Mouse (Mus musculus): ENCODE data around the gene Fam222b.
"Not testable (repeated sequence)": the region's sequence is repeated elsewhere in the genome, so short reads cannot be mapped to it uniquely, and the experiment has no call there.

The Fam222b gene

DNA sequence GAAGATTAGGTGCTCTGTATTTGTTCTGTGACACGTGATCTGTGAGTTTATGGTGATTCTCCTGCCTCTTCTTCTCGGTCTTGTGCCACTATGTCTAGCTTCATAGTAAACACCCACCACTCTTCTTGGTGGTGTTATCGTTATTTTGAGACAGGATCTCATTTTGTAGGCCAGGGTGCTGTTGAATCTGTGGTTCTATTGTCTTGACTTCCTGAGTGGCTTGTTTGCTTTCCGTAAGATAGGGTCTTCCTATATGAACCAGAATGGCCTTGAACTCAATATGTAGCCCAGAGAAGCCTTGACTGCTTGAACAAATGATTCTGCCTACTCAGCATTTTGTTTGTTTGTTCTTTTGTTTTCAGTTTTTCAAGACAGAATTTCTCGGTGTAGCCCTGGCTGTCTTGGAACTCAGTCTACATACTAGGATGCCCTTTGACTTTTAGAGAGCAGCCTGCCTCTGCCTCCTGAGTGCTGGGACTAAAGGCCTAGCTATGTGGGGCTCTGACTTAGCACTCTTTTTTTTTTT lies 6.6 kb upstream of the Fam222b start:
- no peak for DNase-seq (ENCODE audit: low spot score in 2 of 2)

DNA sequence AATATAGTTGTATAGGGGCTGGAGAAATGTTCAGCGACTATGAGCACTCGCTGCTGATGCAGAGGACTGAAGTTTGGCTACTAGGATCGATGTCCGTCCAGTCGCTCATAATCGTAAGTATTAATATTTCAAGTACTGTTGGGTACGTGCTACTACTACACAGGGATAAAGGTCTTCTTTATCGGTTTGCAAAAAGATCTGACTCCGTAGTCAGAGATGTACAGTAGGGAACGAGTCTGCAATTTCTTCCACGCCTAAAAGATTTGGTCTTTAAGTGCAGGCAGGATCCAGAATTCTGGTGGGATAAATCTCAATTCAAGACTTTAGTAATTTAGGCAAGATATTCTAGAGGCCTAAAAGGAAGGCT lies 340 bp upstream of the Fam222b start:
- DNase-seq (ENCODE audit: low spot score in 2 of 2), result no peak

DNA sequence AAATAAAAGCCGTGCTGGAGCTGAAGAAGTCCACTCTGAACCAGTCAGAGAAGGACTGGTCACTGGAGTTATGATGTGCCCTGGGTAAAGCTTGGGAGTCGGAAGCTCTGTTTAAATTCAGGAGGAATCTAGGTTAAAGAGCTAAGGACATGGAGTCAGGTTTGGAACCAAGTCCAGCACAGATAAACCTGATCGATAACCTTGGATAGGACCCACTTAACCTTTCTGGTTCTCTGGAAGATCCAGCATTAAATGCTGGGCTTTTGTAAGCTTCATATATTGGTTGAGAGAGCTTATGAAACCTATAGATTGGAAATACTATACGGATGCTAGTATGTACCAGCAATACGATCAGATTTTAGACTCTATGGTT lies 670 bp downstream of the Fam222b start:
- no peak for DNase-seq (ENCODE audit: low spot score in 2 of 2)

DNA sequence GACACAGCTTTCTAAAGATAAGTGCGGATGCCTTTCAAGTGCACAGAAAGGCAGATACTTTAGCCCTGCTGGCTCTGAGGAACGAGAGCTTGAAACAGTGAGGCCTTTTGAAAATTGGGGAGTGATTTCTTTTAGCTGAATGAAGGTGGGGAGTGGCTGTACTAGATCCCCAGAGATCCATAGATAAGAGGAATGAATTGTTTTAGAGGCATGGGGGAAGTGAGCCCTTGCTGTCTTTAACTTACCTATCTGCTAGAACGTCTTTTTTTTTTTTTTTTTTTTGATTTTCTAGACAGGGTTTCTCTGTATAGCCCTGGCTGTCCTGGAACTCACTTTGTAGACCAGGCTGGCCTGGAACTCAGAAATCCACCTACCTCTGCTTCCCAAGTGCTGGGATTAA lies 2.6 kb downstream of the Fam222b start:
- no peak for DNase-seq (ENCODE audit: low spot score in 2 of 2)

DNA sequence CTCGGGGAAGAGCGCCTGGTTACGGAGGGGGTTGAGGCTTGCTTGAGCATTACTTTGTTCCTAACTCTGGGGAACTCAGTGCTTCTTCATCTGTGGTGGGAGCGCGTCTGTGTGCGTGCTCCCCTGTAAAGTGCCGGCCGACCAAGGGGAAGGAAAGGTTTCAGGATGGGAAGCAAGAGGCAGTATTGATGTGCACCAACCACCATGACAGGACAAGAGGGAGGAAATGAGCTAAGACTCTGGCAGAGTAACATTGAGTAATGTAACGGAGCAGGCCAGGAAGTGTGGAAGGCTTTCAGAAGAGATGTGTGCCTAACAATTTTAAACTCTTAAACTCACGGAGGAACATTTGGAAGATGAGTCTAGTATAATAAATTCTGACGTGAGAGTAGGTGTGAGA lies 6.3 kb downstream of the Fam222b start:
- no peak for DNase-seq (ENCODE audit: low spot score in 2 of 2)

DNA sequence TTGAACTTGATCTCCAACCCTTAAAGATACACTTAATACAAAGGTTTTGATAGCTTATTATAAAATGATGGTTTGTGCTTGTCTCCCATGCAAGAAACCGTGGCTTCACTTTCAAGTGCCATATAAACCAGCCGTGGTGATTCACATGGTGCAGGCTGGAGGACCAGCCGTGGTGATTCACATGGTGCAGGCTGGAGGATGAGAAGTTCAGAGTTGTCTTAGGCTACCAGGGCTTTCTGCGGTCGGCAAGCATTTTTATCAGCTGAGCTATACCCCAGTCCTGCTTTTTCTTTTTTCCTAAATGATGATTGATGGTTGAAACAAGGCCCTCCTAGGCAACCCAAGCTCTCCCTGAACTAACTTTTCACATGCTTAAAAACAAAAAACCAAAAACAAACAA lies 7.7 kb downstream of the Fam222b start:
- no peak for DNase-seq (ENCODE audit: low spot score in 2 of 2)

DNA sequence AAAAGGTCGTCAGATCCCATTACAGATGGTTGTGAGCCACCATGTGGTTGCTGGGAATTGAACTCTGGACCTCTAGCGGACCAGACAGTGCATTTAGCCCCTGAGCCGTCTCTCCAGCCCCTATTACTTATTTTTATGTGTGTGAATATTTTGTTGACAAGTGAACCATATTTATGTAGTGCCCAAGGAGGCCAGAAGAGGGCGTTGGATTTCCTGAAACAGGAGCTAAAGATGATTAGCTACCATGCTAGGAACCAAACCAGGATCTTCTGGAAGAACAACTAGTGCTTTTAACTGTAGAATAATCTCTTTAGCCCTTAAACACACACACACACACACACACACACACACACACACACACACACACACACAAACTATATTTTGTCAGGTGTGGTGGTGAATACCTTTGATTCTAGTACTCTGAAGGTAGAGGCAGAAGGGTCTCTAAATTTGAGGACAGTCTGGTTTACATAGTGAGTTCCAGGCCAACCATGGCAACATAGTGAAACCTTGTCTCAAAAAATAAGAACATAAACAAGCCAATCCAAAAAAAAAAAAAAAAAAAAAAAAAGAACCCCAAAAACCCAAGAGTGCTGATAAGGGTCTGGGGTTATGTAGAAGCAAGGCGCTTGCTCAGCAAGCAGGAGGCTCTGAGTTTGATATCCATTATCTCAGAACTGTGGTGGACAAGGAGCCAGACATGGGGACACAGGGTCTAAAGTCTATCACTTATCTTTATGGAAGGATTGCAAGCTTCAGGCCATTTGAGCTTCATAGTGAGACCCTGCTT lies 8.7 kb downstream of the Fam222b start:
- peak; percentile 40 to 76 for DNase-seq (ENCODE audit: low spot score in 2 of 2)

DNA sequence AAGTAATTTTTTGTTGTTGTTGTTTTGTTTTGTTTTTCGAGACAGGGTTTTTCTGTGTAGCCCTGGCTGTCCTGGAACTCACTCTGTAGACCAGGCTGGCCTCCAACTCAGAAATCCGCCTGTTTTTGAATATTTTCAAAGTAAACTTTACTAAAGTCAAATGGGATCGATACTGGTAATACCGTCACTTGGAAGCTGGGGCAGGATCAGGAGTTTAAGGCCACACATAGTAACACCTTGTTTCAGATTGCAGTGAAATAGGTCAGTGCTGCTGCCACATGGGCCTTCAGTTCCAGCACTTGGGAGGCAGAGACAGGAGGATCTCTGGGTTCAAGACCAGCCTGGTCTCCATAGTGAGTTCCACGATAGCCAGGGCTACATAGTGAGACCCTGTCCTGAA lies 10.0 kb downstream of the Fam222b start:
- DNase-seq (ENCODE audit: low spot score in 2 of 2), result no peak

DNA sequence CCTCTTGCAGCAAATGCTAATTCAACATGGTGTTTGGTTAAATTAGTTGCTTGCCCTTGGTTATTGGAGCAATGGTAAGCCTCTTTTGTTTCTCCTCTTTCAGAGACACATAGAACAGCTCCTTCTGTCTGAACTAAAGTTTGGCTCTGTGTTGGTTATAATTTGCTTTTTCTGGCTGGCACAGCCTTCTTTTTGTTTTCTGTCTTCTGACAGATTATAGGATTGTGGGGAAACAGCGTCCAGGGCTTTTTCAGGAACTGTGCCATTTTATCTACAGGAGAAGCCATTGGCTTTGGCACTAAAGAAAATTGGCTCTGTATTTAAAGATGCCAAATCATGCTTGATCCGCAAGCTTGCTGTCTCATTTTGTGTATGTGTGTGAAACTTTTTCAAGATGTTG lies 19.2 kb downstream of the Fam222b start:
- DNase-seq (ENCODE audit: low spot score in 2 of 2), result no peak

DNA sequence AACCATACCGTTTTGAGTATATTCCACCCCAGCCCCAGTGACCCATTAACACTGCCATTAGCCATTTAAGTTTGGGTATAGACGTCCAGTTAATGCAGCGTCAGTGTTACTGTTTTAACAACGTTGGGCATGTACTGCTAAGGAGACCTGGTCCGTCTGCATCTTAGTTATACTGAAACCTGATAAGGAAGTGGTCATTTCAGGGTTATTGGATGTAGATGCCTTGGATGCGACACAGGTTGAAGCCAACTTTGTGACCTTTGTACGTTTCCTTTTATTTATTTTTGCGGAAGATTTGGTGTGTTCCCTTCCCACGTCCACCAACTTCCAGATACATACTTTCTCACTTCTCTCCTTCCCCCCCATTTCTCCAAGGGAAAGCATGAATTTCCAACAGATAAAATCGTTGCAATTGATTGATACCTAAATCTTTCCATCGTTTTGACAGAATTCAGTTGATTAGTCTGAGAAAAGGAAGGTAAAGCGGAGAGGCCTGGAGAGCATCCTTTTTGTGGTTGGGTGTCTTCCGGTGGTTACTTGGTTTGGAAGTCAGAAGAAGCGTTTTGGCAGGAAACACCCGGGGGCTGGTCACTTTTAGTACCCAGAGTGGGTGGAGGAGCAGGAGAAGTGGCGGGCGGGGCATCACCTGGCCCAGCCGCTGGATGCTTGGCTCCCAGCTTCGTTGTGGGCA lies 20.4 kb downstream of the Fam222b start:
- DNase-seq (ENCODE audit: low spot score in 2 of 2), result no peak

DNA sequence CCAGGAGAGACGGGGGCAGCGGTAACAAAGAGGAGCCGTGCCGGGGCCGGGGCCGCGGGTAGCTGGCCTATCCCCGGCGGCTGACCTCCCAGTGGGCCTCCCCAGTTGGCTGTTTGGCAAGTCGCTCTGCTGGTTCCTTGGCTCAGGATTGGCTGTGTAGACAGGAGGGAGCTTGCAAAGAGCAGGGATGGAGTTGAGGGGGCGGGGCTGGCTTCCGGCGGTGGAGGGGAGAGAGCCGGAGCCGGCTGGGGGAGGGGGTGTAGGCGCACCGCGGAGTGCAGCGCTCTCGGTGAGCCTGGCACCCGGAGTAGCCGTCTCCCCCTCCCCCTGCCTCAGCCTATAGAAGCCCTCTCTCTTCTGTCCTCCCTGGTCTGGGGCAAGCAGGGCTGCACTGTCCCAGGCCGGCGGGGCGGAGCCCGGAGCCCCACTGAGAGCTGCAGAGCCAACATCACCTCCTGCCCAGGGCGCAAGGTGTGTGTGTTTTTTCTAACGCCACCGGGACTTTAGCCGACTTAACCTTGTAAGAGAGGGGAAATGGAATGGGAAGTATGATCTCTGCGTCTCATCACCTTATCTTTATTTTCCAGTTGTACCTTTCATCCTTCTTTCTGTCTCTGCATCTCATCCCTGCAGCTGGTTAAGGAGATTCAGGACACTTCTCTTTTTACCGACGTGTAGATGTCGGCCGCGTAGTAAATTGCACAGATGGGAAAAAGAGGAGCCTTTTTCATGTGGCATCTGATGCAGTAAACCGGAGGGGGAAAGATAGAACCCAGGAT lies 21.1 kb downstream of the Fam222b start:
- DNase-seq (ENCODE audit: low spot score in 2 of 2), result peak; percentile 80 to 91

DNA sequence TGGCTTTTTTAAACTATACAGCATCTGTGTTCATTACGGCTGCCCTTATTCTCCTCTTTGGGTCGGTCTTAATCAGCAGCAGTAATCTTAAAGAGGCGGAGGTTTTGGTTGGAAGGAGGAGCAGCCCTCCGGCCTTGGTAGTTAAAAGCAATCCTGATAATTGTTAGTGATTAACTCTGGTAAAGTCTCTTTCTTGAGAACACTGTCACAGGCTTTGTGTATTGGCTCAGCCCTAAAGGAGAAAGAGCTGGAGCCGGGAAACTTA lies 21.6 kb downstream of the Fam222b start:
- no peak for DNase-seq (ENCODE audit: low spot score in 2 of 2)

DNA sequence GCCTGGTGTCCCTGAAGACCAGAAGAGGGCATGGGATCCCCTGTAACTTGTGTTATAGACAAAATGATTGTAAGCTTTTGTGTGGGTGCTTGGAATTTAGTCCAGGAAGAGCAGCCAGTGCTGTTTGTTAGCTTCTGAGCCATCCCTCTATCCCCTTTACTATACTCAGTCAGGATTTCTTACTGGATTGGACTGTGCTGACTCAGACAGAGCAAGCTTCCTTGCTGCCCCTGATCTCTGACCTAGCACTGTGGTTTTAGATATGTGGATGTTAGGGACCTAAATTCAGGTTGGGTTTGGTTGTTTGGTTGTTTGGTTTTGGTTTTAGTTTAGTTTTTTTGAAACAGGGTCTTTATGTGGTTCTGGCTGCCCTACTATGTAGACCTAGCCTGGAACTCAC lies 24.0 kb downstream of the Fam222b start:
- no peak for DNase-seq (ENCODE audit: low spot score in 2 of 2)

DNA sequence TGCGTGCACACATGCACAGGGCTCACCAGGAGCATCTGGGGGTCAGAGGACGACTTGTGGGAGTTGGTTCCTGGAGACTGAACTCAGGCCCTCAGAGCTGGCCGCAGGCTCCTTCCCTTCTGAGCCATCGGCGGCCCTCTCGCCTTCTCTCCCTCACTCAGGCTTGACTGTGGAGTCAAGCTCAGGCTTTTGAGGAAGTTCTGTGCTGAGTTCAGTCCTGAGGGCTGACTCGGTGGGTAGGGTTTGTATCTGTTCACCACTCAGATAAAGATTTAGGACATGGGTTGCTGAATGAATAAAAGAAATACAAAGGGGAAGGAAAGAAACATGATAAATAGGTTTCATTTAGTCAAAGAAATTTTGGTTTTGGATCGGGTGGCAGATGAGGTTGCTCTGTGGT lies 25.4 kb downstream of the Fam222b start:
- DNase-seq (ENCODE audit: low spot score in 2 of 2), result no peak

DNA sequence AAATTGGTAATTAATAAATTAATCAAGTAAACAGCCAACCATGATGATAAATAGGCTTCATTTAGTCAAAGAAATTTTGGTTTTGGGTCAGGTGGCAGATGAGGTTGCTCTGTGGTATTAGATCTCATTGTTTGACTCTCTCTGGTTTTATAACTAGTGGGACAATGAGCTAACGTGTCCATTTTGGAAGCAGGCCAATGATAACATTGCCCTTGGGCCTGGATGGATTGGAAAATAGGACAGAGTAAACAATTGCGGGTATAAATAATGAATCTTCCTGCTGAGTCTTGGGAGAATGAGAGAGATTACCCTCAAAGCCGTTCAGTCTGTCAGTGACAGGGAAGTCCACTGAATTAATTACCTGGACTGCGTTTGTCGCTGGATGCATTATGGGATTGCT lies 26.7 kb downstream of the Fam222b start:
- no peak for DNase-seq (ENCODE audit: low spot score in 2 of 2)

DNA sequence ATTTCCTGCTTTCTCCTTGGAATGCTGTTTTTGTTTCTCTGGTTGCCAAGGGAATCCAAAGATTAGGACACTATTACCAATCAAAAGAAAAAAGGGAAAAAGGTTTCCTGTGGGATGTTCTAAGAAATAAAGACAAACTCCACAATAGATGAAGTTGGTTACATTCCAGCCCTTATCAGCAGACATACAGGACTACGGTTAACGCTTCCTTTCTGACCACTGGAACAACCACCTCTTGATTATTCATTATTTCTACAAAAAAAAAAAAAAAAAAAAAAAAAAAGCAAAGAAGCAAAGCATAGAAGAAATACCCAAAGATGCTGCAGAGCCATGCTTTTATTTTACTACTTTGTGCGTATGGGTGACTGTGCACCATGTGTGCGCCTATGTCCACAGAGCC lies 28.4 kb downstream of the Fam222b start:
- DNase-seq (ENCODE audit: low spot score in 2 of 2), result no peak

DNA sequence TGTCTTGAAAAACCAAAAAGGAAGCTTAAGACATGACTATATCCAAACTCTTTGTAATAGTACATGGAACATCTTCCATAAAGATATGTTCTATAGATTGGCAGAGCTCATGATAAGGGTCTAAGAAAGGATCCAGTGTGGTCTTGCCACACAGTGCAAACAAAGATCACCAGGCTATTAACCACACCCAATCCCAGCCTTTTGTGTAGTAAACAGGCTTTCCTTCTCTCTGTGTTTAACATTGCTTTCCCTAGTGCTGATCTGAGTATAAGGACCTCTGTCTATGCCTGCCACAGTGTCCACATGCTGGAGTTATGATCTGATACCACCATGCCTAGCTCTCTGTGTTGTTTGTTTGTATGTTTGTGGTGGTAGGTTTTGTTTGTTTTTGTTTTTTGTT lies 29.3 kb downstream of the Fam222b start:
- no peak for DNase-seq (ENCODE audit: low spot score in 2 of 2)

DNA sequence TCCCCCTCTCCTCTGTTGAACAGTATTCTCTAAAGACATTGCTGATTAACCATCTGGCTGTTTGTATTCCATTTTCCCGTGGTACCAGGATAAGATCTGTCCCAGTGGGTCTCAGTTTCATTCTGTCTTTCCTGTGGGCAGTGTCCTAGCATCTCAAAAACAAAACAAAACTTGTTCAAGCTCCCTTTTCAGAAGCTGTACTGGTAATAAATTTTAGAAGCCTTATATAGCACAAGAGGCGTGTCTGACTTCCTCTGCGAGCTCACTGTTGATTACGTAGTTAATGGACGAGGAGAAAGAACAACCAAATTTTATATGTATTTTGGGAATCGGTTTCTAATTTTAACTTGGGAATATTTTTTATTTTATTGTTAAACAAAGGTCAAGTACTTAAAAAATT lies 31.2 kb downstream of the Fam222b start:
- DNase-seq (ENCODE audit: low spot score in 2 of 2), result no peak

DNA sequence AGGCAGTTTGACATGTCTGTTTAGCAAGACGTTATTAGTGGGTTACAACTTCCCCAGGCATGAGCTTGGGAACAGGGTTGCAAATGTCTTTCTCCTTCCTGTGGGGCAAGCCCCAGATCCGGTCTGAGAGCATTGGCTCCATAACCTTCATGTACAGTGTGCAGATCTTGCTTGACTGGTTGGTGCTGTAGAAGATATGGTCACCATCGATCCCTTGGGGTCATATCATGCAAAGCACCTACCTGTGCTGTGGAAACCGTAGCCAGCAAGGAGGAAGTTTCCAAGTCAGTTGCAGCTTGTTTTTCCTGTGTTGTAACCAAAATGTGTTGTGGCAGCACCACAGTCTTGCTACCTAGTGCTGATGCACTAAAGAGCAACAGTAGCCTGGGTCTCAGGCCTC lies 32.3 kb downstream of the Fam222b start:
- no peak for DNase-seq (ENCODE audit: low spot score in 2 of 2)

DNA sequence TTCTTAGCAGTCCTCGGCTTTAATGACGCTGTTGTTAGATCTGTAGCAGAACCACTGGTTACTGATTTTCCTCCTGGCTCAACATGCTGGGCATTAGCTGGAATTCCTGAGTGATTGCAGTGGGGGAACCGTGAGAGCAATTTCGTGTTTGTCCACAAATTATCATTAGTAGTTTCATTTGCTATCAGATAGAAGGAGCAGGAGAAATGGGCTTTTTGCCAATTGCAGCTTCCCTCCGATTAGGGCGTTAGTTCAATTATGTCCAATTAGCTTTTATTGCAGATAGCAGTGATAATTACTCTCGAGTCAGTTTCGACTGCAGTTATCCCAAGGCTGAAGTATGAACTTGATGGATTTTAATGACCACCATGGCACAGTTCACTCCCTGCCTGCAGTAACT lies 35.0 kb downstream of the Fam222b start:
- DNase-seq (ENCODE audit: low spot score in 2 of 2), result no peak

DNA sequence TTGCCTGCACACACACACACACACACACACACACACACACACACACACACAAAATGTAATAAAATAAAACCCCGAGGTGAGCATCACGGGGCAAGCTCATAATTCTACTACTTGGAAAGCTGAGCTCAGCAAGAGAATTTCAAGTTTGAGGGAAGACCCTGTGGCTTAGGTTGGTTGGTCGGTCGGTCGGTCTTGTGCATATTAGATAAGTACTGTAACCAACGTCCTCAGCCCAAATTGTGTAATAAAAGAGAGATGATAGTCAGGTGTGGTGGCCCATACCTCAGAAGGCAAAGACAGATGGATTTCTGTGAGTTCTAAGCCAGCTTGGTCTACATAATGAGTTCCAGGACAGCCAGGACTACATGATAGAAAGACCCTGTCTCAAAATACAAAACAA lies 39.5 kb downstream of the Fam222b start:
- DNase-seq (ENCODE audit: low spot score in 2 of 2), result no peak

DNA sequence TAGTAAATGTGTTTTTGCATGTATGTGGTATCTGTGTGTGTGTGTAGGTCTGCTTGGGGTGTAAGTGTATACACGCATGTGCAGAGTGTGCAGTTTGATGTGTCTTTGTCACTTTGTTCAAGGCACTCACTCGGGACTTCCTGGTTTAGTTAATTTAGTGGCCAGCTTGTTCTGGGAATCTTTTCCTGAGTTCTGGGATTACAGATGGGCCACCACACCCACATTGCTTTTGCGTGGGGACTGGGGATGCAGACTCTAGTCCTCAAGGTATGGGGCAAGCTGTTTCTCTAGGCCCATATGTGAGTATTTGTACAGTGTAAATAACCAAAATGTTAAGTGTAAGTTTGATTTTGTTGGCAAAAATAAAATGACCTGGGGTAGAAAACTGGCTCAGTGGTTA lies 39.9 kb downstream of the Fam222b start:
- DNase-seq (ENCODE audit: low spot score in 2 of 2), result no peak

DNA sequence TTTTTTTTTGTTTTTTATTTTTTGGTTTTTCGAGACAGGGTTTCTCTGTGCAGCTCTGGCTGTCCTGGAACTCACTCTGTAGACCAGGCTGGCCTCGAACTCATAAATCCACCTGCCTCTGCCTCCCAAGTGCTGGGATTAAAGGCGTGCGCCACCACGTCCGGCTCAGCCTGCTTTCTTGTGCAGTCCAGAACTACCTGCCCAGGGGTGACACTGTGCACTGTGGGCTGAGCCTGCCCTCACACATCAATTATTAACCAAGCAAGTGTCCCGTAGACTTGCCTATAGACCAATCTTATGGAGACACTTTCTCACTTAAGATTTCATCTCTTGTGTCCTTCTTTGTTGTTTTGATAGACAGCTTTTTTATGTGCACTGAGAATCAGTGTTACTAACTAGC lies 40.9 kb downstream of the Fam222b start:
- not testable (repeated sequence) for DNase-seq (ENCODE audit: low spot score in 2 of 2)
